Mouse (Mus musculus): Measurements from ENCODE around the gene Tmem238l. TPM values are rescaled to one million over a fixed set of nuclear protein-coding genes. Genes with fewer than 3 reads are reported as not detected.

Tmem238l gene
- total RNA-seq (2021), result not detected
- long read RNA-seq, result 0 reads

DNA sequence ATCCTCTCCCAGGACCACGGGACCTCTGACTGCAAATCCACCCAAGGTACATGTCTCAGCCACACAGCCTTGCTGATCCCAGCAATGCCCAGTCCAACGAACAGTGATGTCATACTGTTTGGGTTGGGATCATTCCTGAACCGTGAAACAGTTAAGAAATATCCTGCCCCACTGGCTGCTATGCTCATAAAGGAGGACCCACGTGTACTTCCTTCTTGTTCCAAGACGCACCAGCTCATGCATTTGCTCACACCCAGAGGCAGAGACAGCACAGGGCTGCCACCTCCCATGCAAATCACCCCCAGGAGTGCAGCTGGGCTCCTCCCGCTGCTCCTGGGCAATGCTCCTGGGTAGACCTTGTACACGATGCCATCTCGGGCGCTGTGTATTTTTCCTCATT is at the start of gene Tmem238l:
Gene Tmem238l (plus strand): TSS at position 336 of the 400 bp plus-strand sequence.
- no peak for DNase-seq (ENCODE audit: low spot score in 2 of 2)

GRCm38 (mm10) chr11:66911811-66912210 is 44.6 kb upstream of the Tmem238l start, which contains the start of gene Pirt:
TSS of gene Pirt (plus strand) at chr11:66911981.
- no peak for DNase-seq (ENCODE audit: low spot score in 2 of 2)

GRCm38 (mm10) chr11:66912531-66913458 is 43.6 kb upstream of the Tmem238l start:
- no peak for DNase-seq (ENCODE audit: low spot score in 2 of 2)

DNA sequence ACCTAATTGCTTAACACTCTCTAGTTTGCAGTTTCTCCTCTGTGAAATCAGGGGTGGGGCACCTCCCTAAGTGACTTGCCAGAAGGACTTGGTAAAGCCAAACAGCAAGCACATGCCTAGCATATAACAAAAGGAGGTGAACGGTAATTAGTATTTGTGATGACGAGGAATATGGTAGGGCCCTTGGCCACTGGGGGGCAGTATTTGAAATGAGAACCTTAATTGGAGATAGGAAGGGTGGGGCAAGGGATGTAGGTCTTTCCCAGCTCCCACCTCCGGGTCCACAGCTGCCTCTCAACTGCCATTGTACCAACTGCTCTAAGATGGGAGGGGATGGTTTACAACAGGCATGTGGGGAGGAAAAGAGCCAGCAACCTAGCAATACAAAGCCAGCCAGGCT is 42.2 kb upstream of the Tmem238l start:
- peak; percentile 54 for DNase-seq (ENCODE audit: low spot score in 2 of 2)

GRCm38 (mm10) chr11:66920012-66920411 is 36.4 kb upstream of the Tmem238l start:
- no peak for DNase-seq (ENCODE audit: low spot score in 2 of 2)

DNA sequence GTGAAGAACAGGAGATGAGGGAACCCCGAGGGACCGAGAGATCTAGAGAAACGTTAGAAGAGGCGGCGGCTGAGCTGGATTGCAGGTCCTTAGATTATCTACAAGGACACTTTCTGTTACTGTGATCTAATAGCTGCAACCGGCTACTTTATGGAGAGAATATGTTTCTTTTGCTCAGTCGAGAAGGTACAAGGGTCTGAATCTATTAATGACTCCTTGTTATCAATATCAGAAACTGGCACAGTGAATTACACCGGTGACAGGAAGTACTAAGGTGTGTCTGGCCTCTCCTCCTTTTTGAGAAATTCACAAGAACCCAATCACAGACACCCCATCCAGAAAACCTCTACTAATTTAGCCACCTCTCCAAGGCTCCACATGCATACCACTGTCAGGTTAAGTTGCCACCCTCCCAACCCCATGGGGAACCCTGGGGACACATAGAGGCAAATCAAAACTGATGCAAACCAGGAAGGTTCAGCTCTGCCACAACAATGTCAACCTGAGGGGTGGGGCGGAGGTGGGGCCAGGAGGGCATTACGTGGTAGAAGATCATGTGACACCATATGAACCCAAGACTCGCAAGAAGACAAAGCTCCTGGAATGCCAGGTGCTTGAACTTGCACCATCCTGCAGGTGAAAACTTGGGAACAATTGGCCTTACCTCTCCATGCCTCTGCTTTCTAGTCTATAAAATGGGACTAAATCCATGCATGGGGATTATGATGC is 32.2 kb upstream of the Tmem238l start:
- no peak for DNase-seq (ENCODE audit: low spot score in 2 of 2)

DNA sequence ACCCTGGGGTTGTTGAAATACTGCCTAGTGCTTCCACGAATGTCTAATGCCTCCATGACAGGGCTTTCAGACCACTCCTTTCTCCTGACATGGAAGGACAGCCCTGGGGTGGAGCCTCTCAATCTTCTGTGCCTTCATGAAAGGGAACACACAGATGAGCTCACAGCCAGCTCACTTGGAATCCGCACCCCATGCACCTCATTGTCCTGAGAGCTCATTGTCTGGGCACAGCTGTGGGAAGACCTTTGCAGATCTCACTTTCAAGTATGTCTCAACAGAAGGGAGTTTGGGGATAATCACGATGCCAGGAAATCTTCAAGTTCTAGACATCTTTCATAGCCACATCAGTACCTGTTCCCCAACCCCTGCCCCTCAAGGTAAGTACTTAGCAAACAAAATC is 28.1 kb upstream of the Tmem238l start:
- no peak for DNase-seq (ENCODE audit: low spot score in 2 of 2)

DNA sequence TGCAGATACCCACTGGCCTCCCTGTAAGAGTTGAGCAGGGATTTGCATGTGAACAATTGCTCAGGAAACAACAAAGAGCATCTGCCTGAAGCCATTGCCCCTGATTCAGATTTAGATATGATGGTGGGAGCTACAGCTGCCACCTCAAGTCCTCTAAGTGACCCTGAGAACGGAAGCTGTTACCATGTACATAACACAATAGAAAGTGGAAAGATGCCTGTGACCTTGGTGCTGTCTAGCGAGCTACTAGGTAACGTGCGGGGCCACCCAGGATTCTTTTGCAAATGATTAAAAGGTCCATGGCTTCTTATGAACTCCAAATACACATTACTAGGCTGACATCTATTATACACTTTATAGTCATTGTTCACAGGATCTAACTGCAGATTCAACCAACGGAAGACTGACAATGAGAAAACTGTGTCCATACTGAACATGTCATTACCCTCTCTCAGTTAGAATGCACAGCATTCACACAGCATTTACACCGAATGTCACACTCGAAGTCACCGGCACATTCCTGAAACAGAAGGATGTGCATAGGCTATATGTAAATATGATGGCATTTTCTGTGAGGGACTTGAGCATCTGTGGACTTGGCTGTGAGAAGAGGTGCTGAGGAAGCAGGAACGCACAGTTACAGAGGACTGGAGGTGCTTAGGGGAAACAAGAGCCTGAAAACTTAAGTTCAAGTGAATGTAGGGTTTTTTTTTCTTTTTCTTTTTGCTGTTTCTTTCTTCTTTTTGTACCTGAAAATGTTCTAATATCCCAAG is 23.4 kb upstream of the Tmem238l start:
- no peak for DNase-seq (ENCODE audit: low spot score in 2 of 2)

- DNase-seq (ENCODE audit: low spot score in 2 of 2), result no peak
Measured at GRCm38 (mm10) chr11:66934428-66935173, 21.8 kb upstream of the Tmem238l start.

DNA sequence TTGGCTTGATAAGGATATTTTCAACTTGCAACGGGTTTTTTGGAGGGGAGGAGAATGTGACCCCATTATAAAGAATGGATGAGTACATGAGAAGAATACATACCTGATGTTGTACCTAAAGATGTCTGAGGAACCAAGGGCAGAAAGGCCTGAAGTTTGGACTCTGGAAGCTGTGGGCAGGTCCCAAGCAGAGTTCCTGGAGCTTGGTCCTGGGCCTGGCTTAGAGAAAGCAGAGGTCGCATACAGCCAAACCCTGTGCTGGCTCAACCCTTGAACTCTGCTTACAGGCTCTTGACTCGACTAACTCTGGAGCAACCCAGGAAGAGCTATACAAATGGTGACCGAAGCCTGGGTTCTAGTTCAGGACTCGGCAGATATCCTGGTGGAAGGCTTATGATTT is 14.4 kb upstream of the Tmem238l start:
- DNase-seq (ENCODE audit: low spot score in 2 of 2), result no peak

DNA sequence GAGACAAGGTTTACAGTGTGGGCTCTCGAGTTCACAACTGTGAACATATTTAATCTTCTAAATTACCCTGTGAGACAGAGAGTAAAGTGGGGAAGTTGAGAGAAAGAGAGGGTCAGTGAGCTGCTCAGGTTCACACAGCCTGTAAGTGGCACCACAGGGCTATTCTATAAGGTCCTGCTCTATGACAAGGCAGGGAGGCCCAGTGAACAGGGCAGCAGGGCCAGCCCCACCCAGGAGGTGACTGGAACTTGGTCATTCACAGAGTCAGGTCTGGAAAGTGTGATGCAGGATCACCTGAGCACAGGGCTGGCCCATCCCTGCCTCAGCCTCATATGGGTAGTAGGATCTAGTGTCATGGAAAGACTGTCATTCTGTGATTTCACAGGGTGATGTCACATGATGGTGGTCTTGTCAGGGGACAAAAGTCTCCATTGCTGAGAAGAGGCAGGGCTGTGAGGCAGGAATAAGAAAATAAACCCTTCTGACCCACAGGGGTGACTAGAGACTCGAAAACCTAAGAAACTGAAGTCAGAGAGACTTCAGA is 11.1 kb upstream of the Tmem238l start:
- DNase-seq (ENCODE audit: low spot score in 2 of 2), result no peak

- DNase-seq (ENCODE audit: low spot score in 2 of 2), result no peak
Measured at GRCm38 (mm10) chr11:66946521-66946920, 9.9 kb upstream of the Tmem238l start.

- no peak for DNase-seq (ENCODE audit: low spot score in 2 of 2)
Measured at GRCm38 (mm10) chr11:66946922-66947321, 9.5 kb upstream of the Tmem238l start.

- DNase-seq (ENCODE audit: low spot score in 2 of 2), result no peak
Measured at GRCm38 (mm10) chr11:66960797-66961196, 4.4 kb downstream of the Tmem238l start.

DNA sequence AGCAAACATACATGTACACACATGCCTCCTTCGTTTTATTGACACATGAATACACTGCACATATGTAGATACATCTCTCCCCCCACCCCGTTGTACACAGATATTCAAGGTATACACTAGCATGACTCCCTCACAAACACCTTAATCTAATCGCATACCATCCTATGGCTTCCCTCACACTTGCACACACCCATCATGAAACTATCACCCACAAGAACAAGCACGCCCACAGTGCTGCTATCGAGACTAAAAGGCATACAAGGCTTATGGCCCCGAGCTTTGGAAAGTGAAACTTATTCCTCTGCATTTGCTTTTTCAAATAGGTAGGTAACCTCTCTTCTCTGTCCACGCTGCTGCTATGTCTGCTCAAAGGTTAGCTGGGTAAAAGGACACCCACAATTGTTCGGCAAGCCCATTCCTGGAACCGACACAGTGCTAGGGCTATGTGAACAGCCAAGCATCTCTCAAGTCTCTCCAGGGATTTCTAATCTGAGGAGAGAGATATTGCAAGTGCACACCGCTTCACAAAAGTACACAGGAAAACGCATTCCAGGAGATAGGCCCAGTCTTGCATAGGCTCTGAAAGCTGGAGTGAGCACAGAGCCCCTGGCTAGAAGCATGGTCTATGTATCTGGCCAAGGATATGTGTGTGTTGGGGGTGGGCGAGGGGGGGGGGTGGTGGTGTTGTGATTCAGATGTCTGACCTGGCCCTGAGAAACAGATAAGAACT is 5.2 kb downstream of the Tmem238l start:
- DNase-seq (ENCODE audit: low spot score in 2 of 2), result no peak

DNA sequence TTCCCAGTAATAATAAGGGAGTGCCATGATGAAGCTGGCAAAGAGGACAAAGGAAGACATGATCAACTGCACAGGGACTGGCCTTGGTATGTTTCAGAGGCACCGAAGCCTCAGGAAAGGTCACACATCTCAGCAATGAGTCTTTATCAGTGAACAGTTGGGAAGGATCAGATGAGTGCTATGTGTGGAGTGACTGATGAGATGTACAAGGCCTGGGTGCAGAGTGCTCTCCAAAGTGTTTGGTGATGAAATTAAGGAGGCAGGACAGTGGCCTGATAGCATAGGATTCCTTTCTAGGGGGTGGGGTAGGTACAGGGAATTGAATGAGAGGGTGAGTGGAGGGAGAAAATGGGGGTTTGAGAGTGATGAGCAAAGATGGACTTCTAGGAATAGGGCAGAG is 7.0 kb downstream of the Tmem238l start:
- DNase-seq (ENCODE audit: low spot score in 2 of 2), result no peak

DNA sequence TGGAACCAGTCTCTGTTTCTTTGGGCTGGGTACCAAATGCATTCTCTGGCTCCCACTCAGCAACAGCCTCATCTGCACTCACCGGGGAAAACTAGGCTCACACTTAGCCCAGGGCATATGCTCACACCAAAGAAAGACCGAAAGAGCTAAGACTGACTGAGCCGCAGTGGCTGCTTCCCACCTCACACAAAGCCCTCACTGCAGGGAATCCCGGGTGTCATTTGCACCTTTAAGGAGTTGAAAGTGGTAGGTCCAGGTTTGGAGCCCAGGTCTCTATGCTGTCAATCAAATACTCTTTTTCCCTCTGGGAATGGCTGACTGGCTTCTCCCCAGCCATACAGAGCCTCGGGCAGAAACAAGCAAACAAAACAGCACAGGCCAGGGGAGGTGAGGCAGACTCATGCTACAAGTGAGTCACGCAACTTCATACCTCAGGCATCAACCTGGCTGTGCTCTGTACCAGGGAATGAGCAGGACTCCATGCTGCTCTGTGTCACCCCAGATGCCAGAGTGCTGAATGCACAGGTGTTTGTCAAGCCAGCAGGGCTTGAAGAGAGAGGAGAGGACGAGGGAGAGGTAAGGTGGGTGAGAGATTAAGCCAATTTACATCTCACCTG is 10.2 kb downstream of the Tmem238l start:
- no peak for DNase-seq (ENCODE audit: low spot score in 2 of 2)

DNA sequence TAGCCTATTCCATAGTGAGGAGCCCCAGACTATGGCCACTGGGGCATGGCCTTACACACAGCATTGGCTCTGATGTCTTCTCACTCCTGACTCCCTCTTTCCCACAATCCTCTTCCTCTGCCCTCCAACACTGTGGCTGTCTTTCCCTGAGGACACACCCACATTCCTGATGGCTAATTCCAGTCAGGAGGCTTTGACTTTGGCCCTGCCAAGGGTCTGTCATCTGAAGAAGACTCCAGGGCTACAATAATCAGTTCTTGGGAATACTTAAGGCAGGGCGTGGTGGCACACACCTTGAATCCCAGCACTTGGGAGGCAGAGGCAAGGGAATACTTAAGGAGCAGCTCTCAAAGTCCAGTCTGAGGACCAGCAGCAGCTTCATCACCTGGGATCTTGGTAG is 12.1 kb downstream of the Tmem238l start:
- DNase-seq (ENCODE audit: low spot score in 2 of 2), result no peak

GRCm38 (mm10) chr11:66973507-66973906 is 17.1 kb downstream of the Tmem238l start:
- no peak for DNase-seq (ENCODE audit: low spot score in 2 of 2)

Data from layer of hippocampus, postnatal 10 days (tissue).